Mouse (Mus musculus): ENCODE measurements around the gene Pank2.
"Not testable (repeated sequence)": the region's sequence is repeated elsewhere in the genome, so short reads cannot be mapped to it uniquely, and the experiment has no call there.

Gene Pank2

DNA sequence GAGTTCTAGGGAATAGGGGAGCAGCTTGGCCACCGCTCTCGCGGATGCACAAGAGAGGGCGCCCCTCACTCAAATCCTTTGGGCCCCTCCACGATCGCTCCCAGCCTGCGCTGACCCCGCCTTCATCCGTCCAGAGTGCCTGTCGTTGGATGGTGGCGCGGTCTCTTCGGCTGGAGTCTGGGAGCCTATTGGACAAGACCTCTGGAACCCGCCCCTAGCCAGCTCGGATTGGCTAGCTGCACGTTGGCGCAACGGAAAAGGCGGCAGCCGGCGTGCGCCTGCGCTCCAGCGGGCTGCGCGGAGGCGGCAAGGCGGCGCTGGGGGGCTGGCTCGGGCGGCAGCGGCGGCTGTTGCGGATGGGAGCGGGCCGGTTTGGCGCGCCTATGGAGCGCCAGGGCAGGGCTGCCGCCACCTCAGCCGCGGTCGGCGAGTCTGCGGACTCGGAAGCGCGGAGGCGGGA is at the start of gene Pank2:
Pank2 (plus strand) TSS at position 283 of the 460 bp plus-strand sequence.
- DNase-seq, result peak; percentile 98

DNA sequence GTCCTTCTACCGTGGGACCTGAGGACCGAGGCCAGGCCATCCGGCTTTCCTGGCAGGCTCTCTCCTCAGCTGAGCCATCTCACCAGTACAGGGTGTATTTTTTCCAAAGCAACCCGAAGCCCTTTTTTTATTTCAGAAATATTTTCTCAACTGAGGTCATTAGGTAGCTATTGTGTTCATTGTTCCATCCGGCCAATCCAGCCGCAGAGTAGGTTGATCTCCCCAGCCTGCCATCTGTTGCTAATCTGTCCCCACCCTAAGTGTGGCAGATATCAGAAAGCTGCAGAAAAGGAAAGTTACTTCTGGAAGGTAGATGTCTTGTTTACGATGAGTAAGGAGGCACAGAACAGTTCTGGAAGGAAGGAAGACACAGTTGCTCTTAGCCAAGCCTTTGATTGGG is 48.5 kb upstream of the Pank2 start:
- no peak for DNase-seq

DNA sequence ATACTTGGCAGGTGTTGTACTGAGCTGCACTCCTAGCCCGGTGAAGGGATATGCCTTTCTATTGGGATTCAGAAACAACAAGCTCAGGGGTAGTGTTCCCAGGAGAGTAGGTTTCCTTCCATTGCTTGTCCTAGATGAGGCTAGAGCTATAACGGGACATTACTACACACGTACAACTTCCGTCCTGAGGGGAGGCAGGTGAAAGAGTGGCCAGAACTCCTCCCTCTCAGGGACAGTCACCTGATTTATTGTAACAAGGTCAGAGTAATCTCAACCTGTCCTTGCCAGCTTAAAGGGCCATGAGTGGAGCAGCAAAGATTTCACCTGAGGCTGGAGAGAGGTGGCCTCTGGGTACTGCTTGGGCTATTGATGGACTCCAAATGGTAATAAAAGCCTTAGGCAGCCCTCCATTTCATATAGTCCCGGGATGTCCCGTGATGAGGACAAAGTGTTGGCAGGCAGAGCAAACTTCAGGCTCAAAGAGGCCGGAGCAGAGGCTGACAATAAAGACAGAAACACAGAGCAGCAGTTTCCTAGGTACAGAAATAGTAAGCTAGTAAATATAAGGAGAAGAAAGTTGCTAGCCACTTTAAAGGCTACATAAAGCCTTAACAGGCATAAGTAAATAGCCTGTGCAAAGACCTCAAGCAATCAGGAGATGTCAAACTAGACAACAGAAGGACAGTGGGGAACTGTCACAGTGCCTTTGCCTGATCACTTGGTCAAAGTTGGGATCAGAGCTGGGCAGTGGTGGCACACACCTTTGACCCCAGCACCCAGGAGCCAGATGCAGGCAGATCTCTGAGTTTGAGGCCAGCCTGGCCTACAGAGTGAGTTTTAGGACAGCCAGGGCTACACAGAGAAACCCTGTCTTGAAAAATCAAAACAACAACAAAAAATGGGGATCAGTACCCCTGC is 46.1 kb upstream of the Pank2 start:
- DNase-seq, result no peak

- no peak for DNase-seq
These were observed 42.3 kb upstream of the Pank2 start for GRCm38 (mm10) chr2:131220030-131220429.

DNA sequence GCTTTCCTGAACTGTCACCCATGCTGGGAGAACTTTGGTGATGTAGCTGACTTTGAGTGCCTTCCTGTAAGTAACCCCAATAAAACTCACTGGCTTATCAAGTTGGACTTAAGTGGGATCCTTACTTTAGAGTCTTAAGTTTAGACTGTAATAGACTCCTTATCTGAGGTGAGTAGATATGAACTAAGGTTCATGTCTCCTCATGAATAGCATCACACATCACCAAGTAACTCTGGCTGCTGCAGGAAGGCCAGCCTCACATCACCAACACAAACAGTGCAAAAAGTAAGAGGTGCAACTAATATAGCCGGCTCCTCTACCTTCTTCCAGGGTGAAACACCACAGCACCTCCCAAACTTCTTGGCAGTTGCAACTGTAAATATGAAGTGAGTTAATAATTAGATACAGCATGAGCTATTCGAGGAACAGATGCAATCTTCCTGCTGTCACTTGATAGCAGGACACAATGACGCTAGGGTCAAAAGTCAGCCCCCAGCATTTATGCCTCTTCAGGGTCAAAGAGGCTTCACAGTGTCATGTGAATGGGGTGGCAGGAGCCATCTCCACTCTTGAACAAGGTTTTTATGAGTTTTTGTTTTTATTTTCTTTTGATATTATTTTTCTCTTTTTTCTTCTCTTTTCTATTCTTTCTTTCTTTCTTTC is 40.3 kb upstream of the Pank2 start:
- DNase-seq, result no peak

DNA sequence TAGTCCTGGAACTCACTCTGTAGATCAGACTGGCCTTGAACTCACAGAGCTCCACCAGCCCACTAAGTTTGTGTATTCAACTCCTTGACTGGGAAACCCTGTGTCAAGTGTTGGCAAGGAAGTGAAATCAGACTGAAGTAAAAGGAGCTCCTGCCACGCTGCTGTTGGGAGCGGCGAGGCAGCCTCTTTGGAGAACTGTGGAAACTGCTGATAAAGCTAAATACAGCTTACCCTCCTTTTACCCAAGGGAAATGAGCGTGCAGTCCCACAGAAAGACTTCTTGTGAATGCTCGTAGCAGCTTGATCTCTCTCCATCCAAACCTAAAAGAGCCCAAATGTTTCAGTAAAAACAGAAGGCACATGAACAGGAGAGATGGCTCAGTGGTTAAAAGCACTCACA is 39.7 kb upstream of the Pank2 start:
- DNase-seq, result no peak

DNA sequence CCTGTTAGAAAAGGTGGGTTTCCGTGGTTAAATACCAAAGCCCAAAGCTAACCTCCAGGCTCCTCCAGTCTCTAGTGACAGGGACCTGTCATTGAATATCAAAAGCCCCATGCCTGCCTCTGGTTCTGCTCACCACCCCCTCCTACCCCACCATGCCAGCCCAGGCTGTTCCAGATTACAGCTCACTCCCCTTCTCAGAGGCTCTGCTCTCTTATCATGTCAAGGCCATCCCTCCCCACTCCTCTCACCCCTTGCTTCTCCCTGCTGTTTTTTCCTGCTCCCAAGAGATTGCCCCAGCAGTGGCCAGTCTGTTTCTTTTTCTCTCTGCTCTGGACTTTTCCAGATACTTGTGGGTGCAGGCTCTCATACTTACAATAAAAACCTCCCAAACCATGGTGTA is 38.7 kb upstream of the Pank2 start:
- DNase-seq, result no peak

DNA sequence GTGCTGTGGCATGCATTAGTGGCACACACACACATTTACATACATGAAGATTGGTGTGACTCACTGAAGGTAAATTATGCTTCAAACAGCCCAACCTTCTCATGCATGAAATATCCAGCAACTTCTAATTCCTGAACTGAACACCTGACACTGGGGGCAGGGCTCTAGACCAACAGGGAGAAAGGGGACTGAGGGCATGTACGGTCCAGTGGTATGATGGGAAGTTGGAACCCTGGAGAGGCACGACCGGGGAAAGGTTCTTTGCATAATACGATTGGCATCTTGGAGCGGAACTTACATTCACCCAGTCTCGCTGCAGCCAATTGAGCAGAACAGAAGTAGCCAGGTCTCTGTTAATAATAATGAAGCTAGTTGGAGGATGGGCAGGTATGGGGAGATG is 37.1 kb upstream of the Pank2 start:
- no peak for DNase-seq

- DNase-seq, result not testable (repeated sequence)
These were observed 35.6 kb upstream of the Pank2 start for GRCm38 (mm10) chr2:131226669-131227068.

- DNase-seq, result no peak
These were observed 35.1 kb upstream of the Pank2 start for GRCm38 (mm10) chr2:131227243-131227642.

GRCm38 (mm10) chr2:131232558-131232957 is 29.7 kb upstream of the Pank2 start:
- DNase-seq, result no peak

- peak; percentile 97 for DNase-seq
These were observed 28.8 kb upstream of the Pank2 start, which contains the start of gene Mavs for GRCm38 (mm10) chr2:131233307-131234126. Mavs (plus strand) TSS chr2:131234063.

DNA sequence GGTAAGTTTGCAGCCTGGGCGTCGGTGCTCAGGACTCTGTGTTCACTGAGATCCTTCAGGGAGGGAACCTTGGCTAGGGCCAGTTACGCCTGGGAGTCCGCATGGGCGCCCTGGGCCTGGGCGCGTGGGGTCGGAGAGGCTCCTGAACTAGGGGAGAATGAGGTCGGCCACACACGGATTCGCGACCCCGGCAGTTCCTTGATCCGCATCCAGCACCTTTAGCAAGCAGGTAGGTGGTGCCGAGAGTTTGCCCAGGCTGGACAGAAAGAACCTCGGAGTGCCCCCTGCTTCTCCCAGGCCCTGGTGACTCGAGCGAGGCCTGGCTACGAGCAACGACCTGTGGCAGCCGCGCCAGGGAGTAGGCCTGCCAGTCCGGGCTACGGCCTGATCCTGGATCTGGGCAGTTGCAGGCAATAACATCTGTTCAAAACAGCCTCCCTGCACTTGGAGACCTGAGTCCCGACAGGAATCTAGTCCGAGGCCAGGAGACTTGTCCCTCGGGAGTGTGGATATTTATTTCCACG is 28.1 kb upstream of the Pank2 start:
- no peak for DNase-seq

DNA sequence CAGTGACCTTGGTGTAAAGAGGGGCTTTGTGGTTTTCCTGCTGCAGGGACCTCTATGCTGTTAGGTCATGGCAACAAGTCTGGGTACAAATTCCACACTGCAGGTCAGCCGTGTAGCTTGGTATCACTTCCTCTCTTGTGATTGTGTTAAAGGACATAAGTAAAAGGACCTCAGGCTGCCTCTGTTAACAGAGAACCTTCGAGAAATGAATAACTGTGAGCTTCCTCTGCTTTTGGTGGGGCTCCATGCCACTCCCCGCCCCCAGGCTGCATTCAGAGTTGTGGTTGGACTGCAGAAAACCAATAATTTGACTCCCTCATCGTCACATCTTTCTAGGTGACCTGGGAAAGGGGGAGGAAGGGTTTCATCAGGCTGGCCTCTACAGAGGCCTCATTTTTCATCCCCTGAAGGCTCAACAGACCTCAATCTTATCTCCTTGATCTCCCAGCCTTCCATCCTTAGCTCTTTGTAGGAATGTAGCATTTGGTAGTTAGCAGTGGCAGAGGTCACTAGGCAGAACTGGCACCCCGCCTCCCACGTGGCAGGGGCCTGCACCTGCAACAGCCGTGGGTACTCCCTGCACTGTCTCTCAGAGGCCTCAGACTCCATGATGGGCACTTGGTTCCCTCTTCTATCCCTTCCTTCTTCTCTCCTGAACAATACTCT is 27.2 kb upstream of the Pank2 start:
- peak; percentile 30 to 31 for DNase-seq

DNA sequence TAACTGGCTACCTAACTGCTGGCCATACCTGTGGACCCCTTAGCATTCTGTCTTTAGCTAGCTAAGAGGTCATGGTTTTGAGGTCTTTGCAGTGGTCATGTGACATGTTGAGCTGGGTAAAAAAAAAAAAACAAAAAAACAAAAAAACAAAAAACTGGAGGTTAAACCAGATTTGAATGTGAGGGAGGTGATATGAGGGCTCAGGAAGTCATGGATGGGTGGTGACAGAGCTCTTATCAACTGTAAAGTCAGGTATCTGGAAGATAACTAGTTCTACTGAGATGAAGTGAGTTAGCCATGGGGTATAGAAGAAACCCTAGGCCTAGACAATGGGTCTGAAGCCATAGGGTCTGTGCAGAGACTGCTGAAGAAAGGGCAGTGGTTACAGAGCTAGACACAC is 20.1 kb upstream of the Pank2 start:
- no peak for DNase-seq

- DNase-seq, result no peak
These were observed 19.4 kb upstream of the Pank2 start for GRCm38 (mm10) chr2:131242929-131243328.

GRCm38 (mm10) chr2:131253681-131254328 is 8.5 kb upstream of the Pank2 start:
- peak; percentile 82 for DNase-seq

DNA sequence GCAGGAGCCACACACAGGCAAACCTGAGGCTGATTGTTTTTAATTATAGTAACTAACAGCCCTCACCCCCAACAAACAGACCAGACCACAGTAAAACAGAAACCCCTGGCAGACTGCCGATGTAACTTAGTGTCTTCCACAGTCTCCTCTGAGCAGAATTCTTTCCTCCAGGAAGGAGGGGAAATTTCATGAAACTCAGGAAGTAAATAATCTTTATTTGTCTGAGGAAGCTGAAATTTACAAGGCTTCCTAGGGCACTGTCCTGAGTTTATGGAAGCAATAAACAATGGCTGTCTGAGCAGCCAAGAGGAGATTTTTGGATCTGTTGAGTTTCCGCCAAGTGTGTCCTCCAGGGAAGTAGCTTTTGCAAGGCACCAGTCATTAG is 8.0 kb upstream of the Pank2 start:
- DNase-seq, result peak in 1 of 2 experiments; percentile 20

- no peak for DNase-seq
These were observed 6.6 kb upstream of the Pank2 start for GRCm38 (mm10) chr2:131255738-131256137.

DNA sequence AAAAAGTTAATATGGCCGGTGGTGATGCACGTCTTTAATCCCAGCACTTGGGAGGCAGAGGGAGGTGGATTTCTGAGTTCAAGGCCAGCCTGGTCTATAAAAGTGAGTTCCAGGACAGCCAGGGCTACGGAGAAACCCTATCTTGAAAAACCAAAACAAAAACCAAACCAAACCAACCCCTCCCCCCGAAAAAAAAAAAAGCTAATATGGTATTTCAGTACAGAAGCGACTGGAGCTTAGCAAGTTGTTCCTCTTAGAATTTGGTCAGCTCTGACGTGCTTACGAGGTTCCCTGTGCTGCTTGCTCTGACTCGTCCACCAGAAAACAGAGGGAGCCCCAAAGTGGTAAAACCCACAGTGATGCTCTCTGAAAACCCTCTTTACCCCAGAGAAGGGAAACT is 3.6 kb upstream of the Pank2 start:
- no peak for DNase-seq

- no peak for DNase-seq
These were observed 1.6 kb upstream of the Pank2 start for GRCm38 (mm10) chr2:131260544-131261307.
